ENCODE assay signal across 8 mouse cellular contexts in the genomic region with DNA sequence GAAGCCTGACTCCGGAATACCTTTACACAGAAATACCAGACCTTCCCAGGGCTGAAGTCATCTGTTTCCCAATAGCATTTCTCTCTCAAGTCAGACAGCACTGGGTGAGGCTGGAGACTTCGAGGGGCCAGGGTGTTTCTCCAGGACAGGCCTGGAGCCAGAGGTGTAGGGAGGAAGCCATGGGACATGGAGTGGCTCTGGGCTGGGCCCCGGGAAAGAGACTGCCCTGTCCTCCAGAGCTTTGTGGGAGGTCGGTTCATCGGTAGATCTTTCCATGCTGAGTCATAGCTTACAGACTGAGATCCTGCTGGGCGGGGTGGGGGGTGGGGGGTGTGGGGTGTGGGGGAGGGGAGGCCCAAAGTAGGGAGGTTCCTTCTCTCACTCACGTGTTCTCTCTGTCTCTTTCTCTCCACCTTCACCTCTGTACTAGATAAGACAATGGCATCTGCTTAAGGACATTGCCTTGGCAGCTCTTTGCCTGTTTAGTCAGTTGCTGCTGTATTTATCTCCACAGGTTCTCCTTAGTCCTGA. TPM values are rescaled to one million over a fixed set of nuclear protein-coding genes. Genes with fewer than 3 reads are reported as not detected.
DNase-seq lines count a peak whose midpoint lies in the region; ATAC-seq lines count a peak whose summit lies in the region.

No protein-coding gene starts in this region.

- peak; percentile 66 for ATAC-seq in megakaryocyte-erythroid progenitor cell, adult 5-6 weeks (replicated peaks; ENCODE audit: low FRiP score, low TSS enrichment, poor library complexity, severe bottlenecking)

- peak; percentile 98 for DNase-seq in heart, adult 11 months
- no peak for DNase-seq in heart, adult 8-10 months (ENCODE audit: low spot score)
- DNase-seq in adrenal gland, postnatal 36 days: peak; percentile 49 to 63
- peak; percentile 46 for DNase-seq in induced T-regulatory cell, adult 2 months (ENCODE audit: low read depth)
- DNase-seq in layer of hippocampus, adult 18-20 months (ENCODE audit: low spot score in 2 of 2): no peak
- DNase-seq in spleen, adult 18-20 months: no peak
- no peak for DNase-seq in right cerebral cortex, postnatal 14 days

RNA-seq across cellular contexts. Expression of a gene that starts 27.5 kb away (rescaled TPM):
- 100 to 1,000 TPM in 3 of 4 experiments, 10 to 100 TPM in 1; 97.3 to 119 (median 109) TPM for total RNA-seq in heart, adult 8-10 months (2022)
- 10 to 100 TPM; 71.1 to 90.8 TPM for total RNA-seq in adrenal gland, postnatal 36 days (2021)
- 9.2 and 11.1 TPM in 2 replicates for total RNA-seq in megakaryocyte-erythroid progenitor cell, adult 5-6 weeks (2014; fragmentation: Nextera tagmentation)
- total RNA-seq in megakaryocyte-erythroid progenitor cell, adult 5-6 weeks (2017): 8.8 and 14.6 TPM in 2 replicates
- total RNA-seq in layer of hippocampus, adult 18-20 months (2021): 10 to 100 TPM; 14.3 to 15.8 TPM

RNA-seq across cellular contexts. Expression of a gene that starts 28.1 kb away (rescaled TPM):
- total RNA-seq in heart, adult 8-10 months (2022): 1 to 10 TPM in 1 of 4 experiments, under 1 TPM in 3; 0.22 to 1.5 (median 0.74) TPM
- 1 to 10 TPM; 1.7 to 2.1 TPM for total RNA-seq in adrenal gland, postnatal 36 days (2021)
- total RNA-seq in megakaryocyte-erythroid progenitor cell, adult 5-6 weeks (2014; fragmentation: Nextera tagmentation): 1.3 and 2.7 TPM in 2 replicates
- 3.4 and 3.5 TPM in 2 replicates for total RNA-seq in megakaryocyte-erythroid progenitor cell, adult 5-6 weeks (2017)
- total RNA-seq in layer of hippocampus, adult 18-20 months (2021): under 1 TPM in 1 of 2 experiments, not detected in 1; 0.20 TPM

RNA-seq across cellular contexts. Expression of a gene that starts 56.4 kb away (rescaled TPM):
- 1 to 10 TPM; 4.2 to 4.9 (median 4.6) TPM for total RNA-seq in heart, adult 8-10 months (2022)
- 1 to 10 TPM; 3.9 to 7.5 TPM for total RNA-seq in adrenal gland, postnatal 36 days (2021)
- total RNA-seq in megakaryocyte-erythroid progenitor cell, adult 5-6 weeks (2014; fragmentation: Nextera tagmentation): 6.8 and 15.3 TPM in 2 replicates
- 16.4 and 18.1 TPM in 2 replicates for total RNA-seq in megakaryocyte-erythroid progenitor cell, adult 5-6 weeks (2017)
- total RNA-seq in layer of hippocampus, adult 18-20 months (2021): 1 to 10 TPM; 4.0 to 4.9 TPM

Comparison
In these comparisons a context has a peak if more than half of its experiments do, and no peak if none do; other contexts are left out.
1. DNase-seq: peak in heart, adult 11 months (single experiment), adrenal gland, postnatal 36 days (2 of 2) and induced T-regulatory cell, adult 2 months (single experiment); none in heart, adult 8-10 months (single experiment), layer of hippocampus, adult 18-20 months (0 of 2), spleen, adult 18-20 months (0 of 2) and right cerebral cortex, postnatal 14 days (single experiment).
2. RNA of a gene that starts 27.5 kb away (total RNA-seq): 97.3 to 119 TPM in heart, adult 8-10 months and 71.1 to 90.8 TPM in adrenal gland, postnatal 36 days; 14.3 to 15.8 TPM in layer of hippocampus, adult 18-20 months and 8.8 to 14.6 TPM in megakaryocyte-erythroid progenitor cell, adult 5-6 weeks; every median in the first group is over 4 times any median in the second.